Mouse (Mus musculus) CH12F3 (cell line): ENCODE measurements around the gene Wwp2.

Experiments
- in situ Hi-C: fragments of 300-500 bp; cut with MboI; formaldehyde crosslinking; loops from 2 replicates; pipeline ENCODE4 v1.14.3; 2020; ENCODE audit warnings: low sequenced_read_pairs

Gene Wwp2

GRCm38 (mm10) chr8:107546154-107546553 lies 110.0 kb downstream of the Wwp2 start:
- in situ Hi-C loops = no loop called here

GRCm38 (mm10) chr8:107546817-107547216 lies 110.7 kb downstream of the Wwp2 start:
- in situ Hi-C loops = no loop called here

GRCm38 (mm10) chr8:107552234-107552633 lies 116.1 kb downstream of the Wwp2 start:
- in situ Hi-C loops = loop anchor here (25.0 kb wide), 1 partner anchor 440 kb away; no protein-coding TSS in a partner anchor

- in situ Hi-C loops = loop anchor here (25.0 kb wide), 1 partner anchor 443 kb away; no protein-coding TSS in a partner anchor
These were observed 119.1 kb downstream of the Wwp2 start for GRCm38 (mm10) chr8:107555231-107555630.

- in situ Hi-C loops = loop anchor here (25.0 kb wide), 1 partner anchor 444 kb away; no protein-coding TSS in a partner anchor
These were observed 120.4 kb downstream of the Wwp2 start for GRCm38 (mm10) chr8:107556511-107556936.

- in situ Hi-C loops = loop anchor here (25.0 kb wide), 1 partner anchor 449 kb away; no protein-coding TSS in a partner anchor
These were observed 124.8 kb downstream of the Wwp2 start for GRCm38 (mm10) chr8:107560820-107561536.

- in situ Hi-C loops = loop anchor here (25.0 kb wide), 1 partner anchor 450 kb away; no protein-coding TSS in a partner anchor
These were observed 126.0 kb downstream of the Wwp2 start for GRCm38 (mm10) chr8:107562164-107562563.

GRCm38 (mm10) chr8:107571046-107571445 lies 134.9 kb downstream of the Wwp2 start:
- in situ Hi-C loops = loop anchor here (25.0 kb wide), 1 partner anchor 459 kb away; no protein-coding TSS in a partner anchor

- in situ Hi-C loops = loop anchor here (25.0 kb wide), 1 partner anchor 459 kb away; no protein-coding TSS in a partner anchor
These were observed 135.4 kb downstream of the Wwp2 start for GRCm38 (mm10) chr8:107571486-107572135.

GRCm38 (mm10) chr8:107572497-107572896 lies 136.3 kb downstream of the Wwp2 start:
- in situ Hi-C loops = loop anchor here (25.0 kb wide), 1 partner anchor 460 kb away; no protein-coding TSS in a partner anchor

- in situ Hi-C loops = loop anchor here (25.0 kb wide), 1 partner anchor 462 kb away; no protein-coding TSS in a partner anchor
These were observed 138.6 kb downstream of the Wwp2 start for GRCm38 (mm10) chr8:107574771-107575170.

- in situ Hi-C loops = no loop called here
These were observed 140.5 kb downstream of the Wwp2 start for GRCm38 (mm10) chr8:107576702-107577101.

- in situ Hi-C loops = no loop called here
These were observed 141.5 kb downstream of the Wwp2 start for GRCm38 (mm10) chr8:107577640-107578039.

- in situ Hi-C loops = no loop called here
These were observed 142.0 kb downstream of the Wwp2 start for GRCm38 (mm10) chr8:107578132-107578531.

- in situ Hi-C loops = no loop called here
These were observed 142.4 kb downstream of the Wwp2 start for GRCm38 (mm10) chr8:107578541-107578940.

GRCm38 (mm10) chr8:107580879-107581278 lies 144.7 kb downstream of the Wwp2 start:
- in situ Hi-C loops = no loop called here

GRCm38 (mm10) chr8:107581536-107581935 lies 145.4 kb downstream of the Wwp2 start:
- in situ Hi-C loops = no loop called here

GRCm38 (mm10) chr8:107582136-107582535 lies 146.0 kb downstream of the Wwp2 start:
- in situ Hi-C loops = no loop called here

GRCm38 (mm10) chr8:107587429-107587994 lies 151.3 kb downstream of the Wwp2 start:
- in situ Hi-C loops = no loop called here

GRCm38 (mm10) chr8:107587995-107588780 lies 152.0 kb downstream of the Wwp2 start, which contains the start of gene Psmd7:
Psmd7 (minus strand) TSS chr8:107588464.
- in situ Hi-C loops = no loop called here
